Mouse (Mus musculus) midbrain, embryonic 11.5 days (tissue): Measurements from ENCODE around the gene AC170998.1. TPM values are rescaled to one million over a fixed set of nuclear protein-coding genes. Genes with fewer than 3 reads are reported as not detected.

Experiments used
- ATAC-seq: fragments of 200-750 bp; cut with Nextera tagmentation; 2 replicates; pipeline ENCODE4 v1.8.0; 2017; ENCODE audit warnings: moderate TSS enrichment, moderate library complexity; ENCODE audit not compliant: low FRiP score
- DNase-seq: peaks from one replicate; pipeline ENCODE4 v3.0.0; 2015; ENCODE audit warnings: low spot score; ENCODE audit errors: missing footprints
- H3K27ac ChIP-seq: fragments of 300-500 bp; sonication (generic); 2 replicates; pipeline ENCODE4 v1.5.1; 2014; ENCODE audit warnings: low read depth, low read length
- H3K27me3 ChIP-seq: fragments of 300-500 bp; sonication (generic); 2 replicates; pipeline ENCODE4 v1.6.1; 2014; ENCODE audit warnings: mild to moderate bottlenecking, low read length, moderate library complexity, mixed read lengths; ENCODE audit not compliant: control insufficient read depth, insufficient read depth
- H3K36me3 ChIP-seq: fragments of 300-500 bp; sonication (generic); 2 replicates; pipeline ENCODE4 v1.6.1; 2014; ENCODE audit warnings: mild to moderate bottlenecking, low read length, moderate library complexity, mixed read lengths; ENCODE audit not compliant: control insufficient read depth, insufficient read depth
- H3K4me1 ChIP-seq: fragments of 300-500 bp; sonication (generic); 2 replicates; pipeline ENCODE4 v1.6.1; 2014; ENCODE audit warnings: low read length; ENCODE audit not compliant: control insufficient read depth, insufficient read depth
- H3K4me2 ChIP-seq: fragments of 300-500 bp; sonication (generic); 2 replicates; pipeline ENCODE4 v1.6.1; 2014; ENCODE audit warnings: mild to moderate bottlenecking, moderate library complexity
- H3K4me3 ChIP-seq: fragments of 300-500 bp; sonication (generic); 2 replicates; pipeline ENCODE4 v1.5.1; 2014; ENCODE audit warnings: low read depth, low read length
- H3K9ac ChIP-seq: fragments of 300-500 bp; sonication (generic); 2 replicates; pipeline ENCODE4 v1.6.1; 2014; ENCODE audit warnings: low read length
- H3K9me3 ChIP-seq: fragments of 300-500 bp; sonication (generic); 2 replicates; pipeline ENCODE4 v1.6.1; 2016; ENCODE audit warnings: low read length; ENCODE audit not compliant: control insufficient read depth
- WGBS: fragments of 180-500 bp; shearing (Covaris S2); extraction: QIAGEN DNeasy Blood & Tissue Kit; methylation state at CpG from one replicate; pipeline ENCODE4 v1.1.7; 2014; 5-methylcytosine and 5-hydroxymethylcytosine counted together
- polyA plus RNA-seq: library from polyadenylated mRNA; unstranded; fragments of >200 nt; fragmentation: Nextera tagmentation; extraction: Ambion mirVana; gene quantifications from 2 replicates; pipeline ENCODE4 v1.2.1, GENCODE M21; 2014

Gene AC170998.1
- 0.66 and 0.78 TPM in 2 replicates for polyA plus RNA-seq

GRCm38 (mm10) chr17:28725783-28726182 lies at the start of gene AC170998.1:
Gene AC170998.1, plus strand, starts transcription at chr17:28726083.
- Histone ChIP-seq H3K36me3 (peaks cover 8% of the 10 kb centered on the region; the same call in 1 of the 2 replicates), H3K4me1 (no peaks in the 10 kb centered on the region), H3K4me3 (no peak within 1 kb of the TSS), H3K4me2 (no peak within 1 kb of the TSS), H3K27me3 (no peaks in the 10 kb centered on the region), H3K27ac (no peak within 1 kb of the TSS), H3K9ac (no peak within 1 kb of the TSS), H3K9me3 (no peaks in the 10 kb centered on the region)
- DNase-seq, result no peak
- WGBS, result 91% methylated on average over 4 of the region's 4 CpGs
- ATAC-seq, result no peak

GRCm38 (mm10) chr17:28682311-28683084 lies 43.4 kb upstream of the AC170998.1 start:
- no peaks in the 10 kb centered on the region for H3K9me3 ChIP-seq
- ATAC-seq (no peak), DNase-seq (no peak)
- 74% methylated on average over 13 of the region's 13 CpGs for WGBS
- no peaks in the 10 kb centered on the region for H3K27me3 ChIP-seq
- H3K27ac ChIP-seq, result no peak overlapping the region
- H3K9ac ChIP-seq, result no peak overlapping the region
- no peak overlapping the region for H3K4me3 ChIP-seq
- no peaks in the 10 kb centered on the region for H3K4me1 ChIP-seq
- no peak overlapping the region for H3K4me2 ChIP-seq
- H3K36me3 ChIP-seq, result no peaks in the 10 kb centered on the region

- 62% methylated on average over 1 of the region's 1 CpGs for WGBS
- Histone ChIP-seq H3K9me3 (no peaks in the 10 kb centered on the region), H3K36me3 (no peaks in the 10 kb centered on the region), H3K4me1 (no peaks in the 10 kb centered on the region), H3K9ac (no peak overlapping the region), H3K27ac (no peak overlapping the region), H3K27me3 (0 out of 2 replicates have a peak, but pooled peaks cover 2% of the 10 kb centered on the region), H3K4me3 (no peak overlapping the region), H3K4me2 (no peak overlapping the region)
- DNase-seq (no peak), ATAC-seq (no peak)
Observed at GRCm38 (mm10) chr17:28683601-28684000, 42.3 kb upstream of the AC170998.1 start.

GRCm38 (mm10) chr17:28684631-28685030 lies 41.3 kb upstream of the AC170998.1 start:
- Histone ChIP-seq H3K9ac (no peak overlapping the region), H3K27ac (no peak overlapping the region), H3K4me3 (no peak overlapping the region), H3K4me1 (peaks cover 4% of the 10 kb centered on the region), H3K4me2 (no peak overlapping the region), H3K9me3 (no peaks in the 10 kb centered on the region), H3K27me3 (peaks cover 6% of the 10 kb centered on the region), H3K36me3 (no peaks in the 10 kb centered on the region)
- ATAC-seq (no peak), DNase-seq (no peak)
- WGBS, result 56% methylated on average over 19 of the region's 19 CpGs

GRCm38 (mm10) chr17:28687354-28687753 lies 38.5 kb upstream of the AC170998.1 start:
- ATAC-seq, result no peak
- 48% methylated on average over 4 of the region's 4 CpGs for WGBS
- Histone ChIP-seq H3K4me3 (no peak overlapping the region), H3K9ac (no peak overlapping the region), H3K27ac (no peak overlapping the region), H3K27me3 (peaks cover 6% of the 10 kb centered on the region), H3K4me2 (no peak overlapping the region), H3K4me1 (peaks cover 5% of the 10 kb centered on the region), H3K9me3 (no peaks in the 10 kb centered on the region), H3K36me3 (no peaks in the 10 kb centered on the region)
- no peak for DNase-seq

GRCm38 (mm10) chr17:28689586-28690283 lies 36.1 kb upstream of the AC170998.1 start, which contains the start of gene Slc26a8:
Gene Slc26a8, minus strand, starts transcription at chr17:28690233.
- Histone ChIP-seq H3K27me3 (peaks cover 6% of the 10 kb centered on the region), H3K9ac (peak within 1 kb of the TSS; percentile 92), H3K4me2 (peak within 1 kb of the TSS; percentile 83), H3K36me3 (no peaks in the 10 kb centered on the region), H3K4me3 (peak within 1 kb of the TSS; percentile 94), H3K27ac (peak within 1 kb of the TSS; percentile 40; the same call in 1 of the 2 replicates), H3K9me3 (no peaks in the 10 kb centered on the region), H3K4me1 (peaks cover 16% of the 10 kb centered on the region)
- 9% methylated on average over 40 of the region's 40 CpGs for WGBS
- peak; percentile 93 for DNase-seq
- ATAC-seq, result no peak

- Histone ChIP-seq H3K36me3 (no peaks in the 10 kb centered on the region), H3K27me3 (peaks cover 6% of the 10 kb centered on the region), H3K9me3 (no peaks in the 10 kb centered on the region), H3K9ac (peak within 1 kb of the TSS; percentile 92), H3K4me3 (peak within 1 kb of the TSS; percentile 94), H3K4me2 (peak within 1 kb of the TSS; percentile 69), H3K27ac (peak within 1 kb of the TSS; percentile 93), H3K4me1 (peaks cover 16% of the 10 kb centered on the region)
- WGBS, result under 1% methylated on average over 86 of the region's 86 CpGs
- DNase-seq (peak; percentile 99), ATAC-seq (peak; percentile 95)
Observed at GRCm38 (mm10) chr17:28690776-28691686, 34.9 kb upstream of the AC170998.1 start, which contains the start of gene Mapk14. Gene Mapk14, plus strand, starts transcription at chr17:28691329.

GRCm38 (mm10) chr17:28691687-28692340 lies 34.1 kb upstream of the AC170998.1 start:
- H3K4me2 ChIP-seq, result peak overlapping the region; percentile 69
- H3K9me3 ChIP-seq, result no peaks in the 10 kb centered on the region
- peak overlapping the region; percentile 92 for H3K9ac ChIP-seq
- peak overlapping the region; percentile 94 for H3K4me3 ChIP-seq
- peaks cover 16% of the 10 kb centered on the region for H3K4me1 ChIP-seq
- peak; percentile 96 for DNase-seq
- peak overlapping the region; percentile 93 for H3K27ac ChIP-seq
- peaks cover 6% of the 10 kb centered on the region for H3K27me3 ChIP-seq
- under 1% methylated on average over 51 of the region's 53 CpGs for WGBS
- H3K36me3 ChIP-seq, result no peaks in the 10 kb centered on the region
- peak; percentile 57 for ATAC-seq
